Mouse (Mus musculus): Measurements from ENCODE around the gene Krtcap2. TPM values are rescaled to one million over a fixed set of nuclear protein-coding genes. Genes with fewer than 3 reads are reported as not detected.

The Krtcap2 gene
- 23.3 and 25.5 TPM in 2 replicates for polyA plus RNA-seq (2012; rRNA removed)

DNA sequence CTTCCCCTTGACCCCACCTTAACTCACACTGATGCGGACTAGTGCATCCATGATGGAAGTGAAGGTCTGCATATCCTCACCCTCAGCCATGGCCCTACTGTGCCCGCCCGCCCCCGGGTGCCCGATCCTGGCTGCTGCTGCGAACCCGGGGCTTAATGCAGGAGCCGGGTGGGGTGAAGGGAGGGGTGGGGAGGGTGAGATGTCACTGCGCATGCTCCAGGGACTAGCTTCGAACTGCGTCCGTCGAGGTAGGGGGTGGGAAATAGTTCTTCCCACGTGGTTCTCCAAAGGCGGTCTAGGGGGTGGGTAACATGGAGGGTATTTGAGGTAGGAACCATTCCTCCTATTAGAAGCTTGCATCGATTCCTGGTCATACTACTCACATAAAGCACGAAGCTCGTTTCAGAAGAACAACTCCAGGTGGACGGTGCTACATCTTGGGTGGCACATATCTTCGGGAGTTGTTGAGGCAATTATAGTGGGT, at the start of gene Krtcap2:
Gene Krtcap2 (plus strand): TSS at position 279 of the 484 bp plus-strand sequence.

DNA sequence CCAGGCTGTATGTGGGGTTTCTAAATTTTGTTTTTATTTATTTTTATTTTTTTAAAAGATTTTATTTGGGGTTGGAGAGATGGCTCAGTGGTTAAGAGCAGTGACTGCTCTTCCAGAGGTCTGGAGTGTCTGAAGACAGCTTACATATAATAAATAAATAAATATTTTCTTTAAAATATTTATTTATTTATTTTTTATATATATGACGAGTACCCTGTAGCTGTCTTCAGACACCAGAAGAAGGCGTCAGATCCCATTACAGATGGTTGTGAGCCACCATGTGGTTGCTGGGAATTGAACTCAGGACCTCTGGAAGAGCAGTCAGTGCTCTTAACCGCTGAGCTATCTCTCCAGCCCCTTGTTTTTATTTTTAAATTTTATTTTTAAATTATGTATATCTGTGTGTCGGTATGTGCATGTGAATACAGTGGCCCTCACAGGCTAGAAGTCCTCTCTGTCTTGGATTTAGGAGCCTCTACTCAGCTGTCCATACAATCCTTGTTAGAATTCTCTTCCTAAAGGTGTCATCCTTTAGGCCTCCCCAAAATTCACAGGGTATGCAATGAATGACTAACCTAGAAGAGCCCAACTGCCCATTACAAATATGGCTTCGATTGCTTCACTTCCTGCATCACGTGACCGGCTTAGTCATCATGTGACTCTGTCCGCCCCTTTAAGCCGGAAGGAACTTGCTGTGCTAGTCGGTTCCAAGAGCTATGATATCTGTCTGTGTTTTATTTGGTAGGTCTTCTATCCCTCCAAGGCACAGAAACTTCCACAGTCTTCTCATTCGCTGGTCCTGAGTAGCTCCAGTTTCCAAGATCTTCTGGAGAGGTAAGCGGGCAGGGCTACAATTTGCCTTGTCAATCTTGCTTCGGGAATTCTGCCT, 43.3 kb upstream of the Krtcap2 start, which contains the start of gene Gba:
Gene Gba (plus strand): TSS at position 676 of the 889 bp plus-strand sequence.

DNA sequence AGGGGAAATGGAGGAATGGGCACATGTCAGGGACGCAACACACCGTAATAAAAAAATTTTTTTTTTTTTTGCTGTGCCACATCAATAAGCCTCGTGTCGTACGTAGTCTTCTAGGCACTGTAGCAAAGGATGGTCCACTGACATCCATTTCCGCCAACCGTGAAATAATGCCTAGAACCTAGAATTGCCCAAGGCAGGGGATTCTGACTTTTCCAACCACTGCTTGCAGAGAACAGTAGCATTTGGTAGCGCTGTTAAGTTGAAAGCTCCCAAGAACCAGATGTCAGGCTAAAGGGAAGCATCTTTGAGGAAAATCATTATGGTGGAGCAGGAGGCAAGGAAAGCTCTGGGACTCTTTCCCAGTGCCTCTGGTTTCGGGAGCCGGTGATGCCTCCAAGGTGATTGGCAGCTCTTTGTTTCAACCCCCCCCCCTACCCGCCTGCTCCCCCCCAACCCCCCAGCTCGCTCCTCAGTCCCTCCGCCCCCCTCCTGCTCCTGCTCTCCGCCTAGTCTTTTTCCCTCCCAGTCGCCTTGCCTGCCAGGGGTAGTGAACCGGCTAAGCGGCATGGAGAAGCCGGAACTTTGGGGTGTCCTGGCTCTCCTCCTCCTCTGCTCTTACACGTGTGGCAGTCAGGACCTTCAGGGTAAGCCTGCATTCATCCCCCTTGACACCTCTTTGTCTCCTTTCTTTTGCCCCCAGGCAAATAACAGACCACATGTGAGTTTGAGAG, 30.9 kb upstream of the Krtcap2 start, which contains the start of gene Thbs3:
Gene Thbs3 (plus strand): TSS at position 500 of the 731 bp plus-strand sequence.

DNA sequence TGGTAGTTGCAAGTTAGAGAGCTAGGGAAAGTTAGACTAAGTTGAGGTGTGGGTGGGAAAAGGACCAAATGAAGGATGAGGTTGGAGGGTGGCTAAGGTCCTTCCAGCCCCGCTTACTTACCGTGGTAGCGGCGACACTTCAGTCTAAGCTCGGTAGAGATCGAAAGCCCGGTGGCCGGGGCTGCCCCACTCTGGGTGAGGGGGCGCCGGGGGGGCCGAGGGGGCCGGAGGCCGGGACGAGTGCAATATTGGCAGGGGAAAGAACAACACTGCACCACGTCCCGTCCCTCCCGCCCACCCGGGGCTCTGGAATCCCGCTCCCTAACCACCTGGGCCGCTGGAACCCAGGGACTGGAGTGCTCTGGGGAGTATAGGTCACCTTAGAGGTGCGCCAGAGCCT, 18.9 kb upstream of the Krtcap2 start, which contains the start of gene Mtx1:
Gene Mtx1 (minus strand): TSS at position 189 of the 400 bp plus-strand sequence.

DNA sequence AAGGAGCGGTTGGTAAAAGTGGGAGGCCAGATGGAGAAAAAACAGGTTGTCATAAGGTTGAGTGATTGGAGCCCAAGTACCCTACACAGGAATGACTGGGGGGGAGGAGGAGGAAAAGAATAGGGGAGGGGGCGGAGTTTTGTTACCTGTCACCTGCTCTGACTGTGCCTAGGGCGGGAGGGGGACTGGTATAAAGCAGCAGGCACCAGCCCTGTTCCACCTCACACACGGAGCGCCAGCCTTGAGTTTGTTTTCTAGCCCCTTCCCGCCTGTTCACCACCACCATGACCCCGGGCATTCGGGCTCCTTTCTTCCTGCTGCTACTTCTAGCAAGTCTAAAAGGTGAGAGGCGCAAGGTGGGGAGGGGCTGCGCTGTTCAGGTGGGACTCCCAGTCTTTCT, 16.9 kb upstream of the Krtcap2 start, which contains the start of gene Muc1:
Gene Muc1 (plus strand): TSS at position 222 of the 400 bp plus-strand sequence.

DNA sequence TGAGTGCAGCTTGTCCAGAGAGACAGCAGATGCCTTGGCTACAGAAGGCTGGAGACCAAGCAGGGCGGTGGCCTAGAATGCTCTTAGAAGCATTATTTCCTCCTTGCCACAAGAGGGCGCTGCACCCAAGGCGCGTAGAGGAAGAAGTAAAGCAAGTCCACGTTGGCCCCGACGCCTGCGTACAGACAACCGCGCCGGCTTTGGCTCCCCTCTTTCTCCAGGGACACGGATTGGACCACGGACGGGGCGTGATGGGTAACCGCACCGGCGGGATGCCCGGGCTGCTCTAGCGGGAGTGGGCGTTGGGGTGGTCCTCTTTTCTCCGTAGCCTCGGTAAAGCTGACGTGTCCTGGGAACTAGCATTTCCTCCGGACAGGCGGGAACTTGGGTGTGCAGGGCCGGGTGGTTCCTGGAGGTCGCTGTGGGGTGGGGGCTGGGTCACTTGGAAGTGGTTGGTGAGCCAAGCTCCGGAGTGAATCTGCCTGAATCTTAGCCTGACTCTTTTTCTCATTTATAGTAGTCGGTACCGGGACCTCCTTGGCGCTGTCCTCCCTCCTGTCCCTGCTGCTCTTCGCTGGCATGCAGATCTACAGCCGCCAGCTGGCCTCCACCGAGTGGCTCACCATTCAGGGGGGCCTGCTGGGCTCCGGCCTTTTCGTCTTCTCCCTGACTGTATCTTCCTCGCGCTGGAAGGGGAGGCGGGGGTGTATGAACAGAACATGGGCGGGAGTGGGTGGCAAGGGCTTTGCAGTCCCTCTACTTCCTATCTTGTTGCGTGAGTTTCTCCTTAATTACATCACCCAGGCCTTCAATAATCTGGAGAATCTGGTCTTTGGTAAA, 715 bp downstream of the Krtcap2 start, which contains the start of gene Trim46:
Gene Trim46 (minus strand): TSS at position 49 of the 840 bp plus-strand sequence.

DNA sequence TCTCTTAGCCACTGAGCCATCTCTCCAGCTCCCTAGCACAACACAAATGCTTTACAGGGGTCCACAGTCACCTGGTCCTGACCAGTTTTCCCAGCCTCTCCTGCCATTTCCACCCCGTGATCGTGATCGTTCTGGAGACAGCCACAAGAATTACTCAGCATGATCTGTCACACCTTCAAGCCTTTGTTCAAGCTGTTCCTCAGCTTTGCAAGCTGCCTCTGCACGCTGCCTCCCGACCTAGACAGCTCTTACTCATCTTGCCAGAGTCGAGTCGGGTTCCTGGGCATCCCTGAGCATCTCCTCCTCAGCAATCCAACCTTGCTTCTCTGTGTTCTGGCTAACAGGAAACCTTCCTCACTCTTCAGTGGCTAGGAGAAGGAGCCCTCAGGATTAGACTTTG, 13.3 kb downstream of the Krtcap2 start, which contains the start of gene Dpm3:
Gene Dpm3 (plus strand): TSS at position 283 of the 400 bp plus-strand sequence.

DNA sequence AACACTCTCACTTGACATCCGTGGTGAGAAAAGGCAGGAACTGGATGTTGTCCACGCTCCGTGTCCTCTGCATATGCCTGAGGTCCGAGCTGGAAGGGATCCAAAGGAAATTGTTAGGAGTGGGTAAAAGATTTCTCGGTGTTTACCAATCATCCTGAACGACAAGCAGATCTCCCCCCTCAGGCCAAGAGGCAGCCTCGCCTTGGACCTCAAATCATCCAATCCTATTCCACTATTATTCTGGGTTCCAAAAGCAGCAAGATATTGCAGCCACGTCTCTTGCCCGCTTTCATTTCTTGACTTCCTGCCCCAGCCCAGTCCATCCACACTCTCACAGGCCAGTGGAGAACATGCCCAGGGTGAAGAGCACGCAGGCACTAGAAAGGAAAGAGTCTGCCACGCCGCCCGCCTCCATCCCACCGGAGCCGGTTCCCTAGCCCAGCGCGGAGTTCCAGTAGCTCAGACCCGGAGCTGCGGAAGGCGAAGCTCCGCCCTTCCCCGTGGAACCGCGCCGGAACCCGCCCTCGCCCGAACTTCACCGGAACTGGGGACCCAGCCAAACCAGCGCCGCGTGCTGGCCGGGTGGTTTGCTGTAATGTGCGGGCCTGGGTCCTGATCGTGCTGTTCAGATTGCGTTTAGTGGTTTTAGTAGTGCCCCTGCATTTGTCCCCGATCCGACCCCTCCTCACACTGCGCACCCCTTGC, 24.4 kb downstream of the Krtcap2 start, which contains the start of gene Slc50a1:
Gene Slc50a1 (minus strand): TSS at position 520 of the 705 bp plus-strand sequence.

DNA sequence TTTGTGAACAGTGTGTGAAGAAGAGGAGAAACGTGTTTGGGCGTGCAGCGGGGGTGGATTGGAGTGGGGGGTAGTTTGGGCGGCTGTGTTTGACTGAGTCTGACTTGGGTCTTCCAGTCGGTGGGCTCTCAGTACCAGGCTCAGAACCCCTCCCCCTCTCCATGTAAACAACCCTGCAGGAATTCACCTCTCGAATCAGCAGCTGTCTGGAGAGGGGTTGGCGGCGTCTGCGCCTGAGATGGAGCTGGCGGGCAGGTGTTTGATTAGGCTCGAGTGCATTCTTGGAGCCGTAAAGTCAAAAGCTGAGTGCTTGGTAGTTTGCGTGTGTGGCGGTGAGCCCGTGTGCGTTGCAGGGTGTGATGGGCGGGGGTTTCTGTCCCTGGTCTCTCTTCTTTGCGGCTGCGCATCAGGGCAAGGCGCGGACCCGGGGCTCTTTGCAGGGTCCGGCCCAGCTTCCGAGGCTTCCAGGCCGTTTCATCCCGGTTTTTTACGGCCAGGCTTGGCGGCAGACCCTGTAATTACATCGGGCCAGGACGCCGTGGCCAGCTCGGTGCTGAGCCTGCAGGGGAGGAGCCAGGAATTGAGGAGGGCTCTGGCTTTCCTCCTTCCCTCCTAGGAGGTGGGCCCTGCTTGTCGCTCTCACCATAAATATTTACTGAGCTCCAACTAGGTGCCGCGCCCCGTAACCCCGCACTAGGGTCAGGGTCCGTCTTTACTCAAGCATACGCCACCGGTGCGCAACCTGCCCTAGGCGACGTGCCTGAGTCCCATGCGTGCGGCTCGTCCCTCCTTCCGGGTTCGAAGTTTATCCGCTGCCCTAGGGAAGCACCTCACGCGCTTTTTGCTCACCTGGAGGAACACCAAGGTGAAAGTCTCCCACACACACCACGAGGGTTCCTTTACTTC, 35.1 kb downstream of the Krtcap2 start, which contains the start of gene Efna1:
Gene Efna1 (minus strand): TSS at position 537 of the 906 bp plus-strand sequence.

Other genes starting within 250 kb of the Krtcap2 start
- 4.5 and 5.2 TPM in 2 replicates for gene Rusc1, start 152.7 kb upstream of the Krtcap2 start, polyA plus RNA-seq (2012; rRNA removed)
- gene Gm43738, start 144.9 kb upstream of the Krtcap2 start, polyA plus RNA-seq (2012; rRNA removed): not detected in 2 replicates
- 120 and 142 TPM in 2 replicates for gene Fdps, start 144.0 kb upstream of the Krtcap2 start, polyA plus RNA-seq (2012; rRNA removed)
- 123 and 144 TPM in 2 replicates for gene Pklr, start 109.8 kb upstream of the Krtcap2 start, polyA plus RNA-seq (2012; rRNA removed)
- gene Hcn3, start 85.8 kb upstream of the Krtcap2 start, polyA plus RNA-seq (2012; rRNA removed): 0.23 and 0.28 TPM in 2 replicates
- gene Clk2, start 81.2 kb upstream of the Krtcap2 start, polyA plus RNA-seq (2012; rRNA removed): 26.2 and 28.4 TPM in 2 replicates
- gene Scamp3, start 68.5 kb upstream of the Krtcap2 start, polyA plus RNA-seq (2012; rRNA removed): 31.9 and 35.9 TPM in 2 replicates
- gene Fam189b, start 62.8 kb upstream of the Krtcap2 start, polyA plus RNA-seq (2012; rRNA removed): 3.6 and 3.7 TPM in 2 replicates
- gene Gba, start 43.0 kb upstream of the Krtcap2 start, polyA plus RNA-seq (2012; rRNA removed): 14.6 and 18.2 TPM in 2 replicates
- gene Thbs3, start 30.8 kb upstream of the Krtcap2 start, polyA plus RNA-seq (2012; rRNA removed): 1.1 and 3.1 TPM in 2 replicates
- 71.4 and 87.2 TPM in 2 replicates for gene Mtx1, start 18.9 kb upstream of the Krtcap2 start, polyA plus RNA-seq (2012; rRNA removed)
- 0.08 and 0.14 TPM in 2 replicates for gene Muc1, start 16.9 kb upstream of the Krtcap2 start, polyA plus RNA-seq (2012; rRNA removed)
- gene Trim46, start 343 bp downstream of the Krtcap2 start, polyA plus RNA-seq (2012; rRNA removed): 0.19 and 0.23 TPM in 2 replicates
- 82.7 and 87.0 TPM in 2 replicates for gene Dpm3, start 13.4 kb downstream of the Krtcap2 start, polyA plus RNA-seq (2012; rRNA removed)
- 14.5 and 16.6 TPM in 2 replicates for gene Slc50a1, start 24.6 kb downstream of the Krtcap2 start, polyA plus RNA-seq (2012; rRNA removed)
- gene Efna1, start 35.2 kb downstream of the Krtcap2 start, polyA plus RNA-seq (2012; rRNA removed): 3.6 and 3.7 TPM in 2 replicates
- gene Efna3, start 77.0 kb downstream of the Krtcap2 start, polyA plus RNA-seq (2012; rRNA removed): 0.03 and 0.15 TPM in 2 replicates
- 0.82 and 0.97 TPM in 2 replicates for gene Efna4, start 92.1 kb downstream of the Krtcap2 start, polyA plus RNA-seq (2012; rRNA removed)
- gene Adam15, start 104.0 kb downstream of the Krtcap2 start, polyA plus RNA-seq (2012; rRNA removed): 5.7 and 6.1 TPM in 2 replicates
- 0.03 and 0.06 TPM in 2 replicates for gene Dcst2, start 116.0 kb downstream of the Krtcap2 start, polyA plus RNA-seq (2012; rRNA removed)
- 0.01 TPM in 1 of 2 replicates, not detected in the other for gene Dcst1, start 119.3 kb downstream of the Krtcap2 start, polyA plus RNA-seq (2012; rRNA removed)
- gene Zbtb7b, start 148.8 kb downstream of the Krtcap2 start, polyA plus RNA-seq (2012; rRNA removed): 5.4 and 7.3 TPM in 2 replicates
- gene Lenep, start 156.8 kb downstream of the Krtcap2 start, polyA plus RNA-seq (2012; rRNA removed): 0.49 and 0.61 TPM in 2 replicates
- gene Flad1, start 165.9 kb downstream of the Krtcap2 start, polyA plus RNA-seq (2012; rRNA removed): 9.2 and 9.8 TPM in 2 replicates
- 124 and 141 TPM in 2 replicates for gene Cks1b, start 172.4 kb downstream of the Krtcap2 start, polyA plus RNA-seq (2012; rRNA removed)
- gene Shc1, start 172.5 kb downstream of the Krtcap2 start, polyA plus RNA-seq (2012; rRNA removed): 34.7 and 39.6 TPM in 2 replicates
- gene Pygo2, start 184.2 kb downstream of the Krtcap2 start, polyA plus RNA-seq (2012; rRNA removed): 13.1 and 15.0 TPM in 2 replicates
- gene Pbxip1, start 190.7 kb downstream of the Krtcap2 start, polyA plus RNA-seq (2012; rRNA removed): 2.9 and 3.3 TPM in 2 replicates
- gene Pmvk, start 208.6 kb downstream of the Krtcap2 start, polyA plus RNA-seq (2012; rRNA removed): 33.0 and 35.2 TPM in 2 replicates

Measured in liver, embryonic 14 days (tissue).